Mouse (Mus musculus) stomach, postnatal 0 days (tissue): Measurements from ENCODE around the gene Ano8. TPM values are rescaled to one million over a fixed set of nuclear protein-coding genes. Genes with fewer than 3 reads are reported as not detected.

Source experiments
- ATAC-seq: fragments of 200-750 bp; cut with Nextera tagmentation; 2 replicates; pipeline ENCODE4 v1.8.0; 2017; ENCODE audit not compliant: low FRiP score, low TSS enrichment
- DNase-seq: peaks from one replicate; pipeline ENCODE4 v3.0.0-alpha.2; 2016; ENCODE audit warnings: low spot score
- H3K27ac ChIP-seq: fragments of 300-500 bp; sonication (generic); replicated peaks from 2 replicates; pipeline ENCODE4 v1.5.1; 2014; ENCODE audit warnings: mild to moderate bottlenecking, control low read depth
- H3K27me3 ChIP-seq: fragments of 300-500 bp; sonication (generic); 2 replicates; pipeline ENCODE4 v1.6.1; 2014; ENCODE audit warnings: low read length; ENCODE audit not compliant: control insufficient read depth, insufficient read depth
- H3K36me3 ChIP-seq: fragments of 300-500 bp; sonication (generic); 2 replicates; pipeline ENCODE4 v1.6.1; 2014; ENCODE audit warnings: low read length, mixed read lengths; ENCODE audit not compliant: control insufficient read depth, insufficient read depth
- H3K4me1 ChIP-seq: fragments of 300-500 bp; sonication (generic); replicated peaks from 2 replicates; pipeline ENCODE4 v1.6.1; 2014; ENCODE audit warnings: antibody characterized with exemption; ENCODE audit not compliant: control insufficient read depth, insufficient read depth
- H3K4me2 ChIP-seq: fragments of 300-500 bp; sonication (generic); replicated peaks from 2 replicates; pipeline ENCODE4 v1.6.1; 2014; ENCODE audit warnings: low read depth, mild to moderate bottlenecking, control low read depth, moderate library complexity
- H3K4me3 ChIP-seq: fragments of 300-500 bp; sonication (generic); 2 replicates; pipeline ENCODE4 v1.5.1; 2014; ENCODE audit warnings: low read depth, low read length, control low read depth
- H3K9ac ChIP-seq: fragments of 300-500 bp; sonication (generic); 2 replicates; pipeline ENCODE4 v1.6.1; 2014; ENCODE audit warnings: mild to moderate bottlenecking, low read length, control low read depth, mixed read lengths
- H3K9me3 ChIP-seq: fragments of 300-500 bp; sonication (generic); 2 replicates; pipeline ENCODE4 v1.6.1; 2016; ENCODE audit warnings: low read length; ENCODE audit not compliant: control insufficient read depth
- CTCF ChIP-seq: IDR thresholded peaks from 2 replicates; pipeline ENCODE4 v1.5.1; 2016; ENCODE audit warnings: antibody characterized with exemption, low read depth, mild to moderate bottlenecking, moderate library complexity
- EP300 ChIP-seq: optimal IDR thresholded peaks from 2 replicates; pipeline ENCODE3; 2016; ENCODE audit warnings: antibody characterized with exemption
- WGBS: fragments of 180-500 bp; shearing (Covaris S2); extraction: QIAGEN DNeasy Blood & Tissue Kit; methylation state at CpG from one replicate; pipeline ENCODE4 v1.1.7; 2014; 5-methylcytosine and 5-hydroxymethylcytosine counted together
- polyA plus RNA-seq: library from polyadenylated mRNA; unstranded; fragments of >200 nt; fragmentation: Nextera tagmentation; extraction: Ambion mirVana; gene quantifications from 2 replicates; pipeline ENCODE4 v1.2.1, GENCODE M21; 2015

Gene Ano8
- polyA plus RNA-seq, 1 experiment from 2014 or later, result 0.68 TPM

DNA sequence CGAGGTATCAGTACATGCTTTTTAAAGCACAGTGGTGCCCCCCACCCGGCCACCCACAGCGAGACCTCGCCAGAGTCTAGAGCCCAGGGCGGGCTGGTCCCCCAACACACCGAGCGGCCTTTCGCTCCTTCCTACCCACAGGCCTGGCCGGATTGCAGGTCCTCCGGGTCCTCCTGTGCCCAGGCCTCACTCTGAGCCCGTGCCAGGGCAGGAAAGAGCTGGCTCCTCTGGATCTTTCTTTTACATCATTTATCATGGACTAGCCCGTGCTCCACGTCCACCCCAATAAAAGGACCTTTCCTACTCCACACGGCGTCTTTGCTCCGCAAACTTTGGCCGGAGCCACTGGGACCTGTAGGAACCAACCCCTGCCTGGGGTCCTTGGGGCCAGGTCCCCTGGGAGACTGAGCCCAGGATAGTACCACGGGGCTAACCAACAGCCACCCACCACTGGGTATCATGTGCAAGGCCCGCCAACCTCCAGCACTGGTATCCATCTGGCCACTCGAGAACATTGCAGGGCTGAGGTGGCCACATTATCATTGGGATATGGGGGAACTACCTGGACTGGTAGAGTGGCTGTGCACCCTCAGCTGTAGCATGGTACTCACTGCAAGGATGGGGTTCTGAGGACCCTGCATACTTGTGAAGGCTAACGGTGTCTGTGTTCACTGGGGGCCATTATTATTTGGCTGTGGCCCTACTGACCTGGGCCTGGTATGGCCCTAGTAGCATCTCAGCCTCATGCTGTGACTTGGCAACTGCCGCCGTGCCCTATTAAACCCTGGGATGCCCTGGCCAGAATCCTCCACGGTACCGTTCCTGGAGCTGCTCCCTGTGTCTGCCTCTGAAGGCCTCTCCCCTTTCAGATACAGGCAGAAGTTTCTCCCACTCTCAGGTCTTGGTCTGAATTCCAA, 10.7 kb downstream of the Ano8 start:
- ATAC-seq, result no peak
- Histone ChIP-seq H3K4me1 (no peaks in the 10 kb centered on the region), H3K27me3 (no peaks in the 10 kb centered on the region), H3K4me3 (no peak overlapping the region), H3K27ac (no peak overlapping the region), H3K9me3 (no peaks in the 10 kb centered on the region), H3K9ac (peak overlapping the region; percentile 18; the same call in 1 of the 2 replicates), H3K4me2 (no peak overlapping the region; the same call in 1 of the 2 replicates), H3K36me3 (peaks cover 4% of the 10 kb centered on the region)
- no peak for DNase-seq
- WGBS, result 88% methylated on average over 25 of the region's 25 CpGs
- no peak for TF ChIP-seq CTCF
- TF ChIP-seq EP300, result no peak

DNA sequence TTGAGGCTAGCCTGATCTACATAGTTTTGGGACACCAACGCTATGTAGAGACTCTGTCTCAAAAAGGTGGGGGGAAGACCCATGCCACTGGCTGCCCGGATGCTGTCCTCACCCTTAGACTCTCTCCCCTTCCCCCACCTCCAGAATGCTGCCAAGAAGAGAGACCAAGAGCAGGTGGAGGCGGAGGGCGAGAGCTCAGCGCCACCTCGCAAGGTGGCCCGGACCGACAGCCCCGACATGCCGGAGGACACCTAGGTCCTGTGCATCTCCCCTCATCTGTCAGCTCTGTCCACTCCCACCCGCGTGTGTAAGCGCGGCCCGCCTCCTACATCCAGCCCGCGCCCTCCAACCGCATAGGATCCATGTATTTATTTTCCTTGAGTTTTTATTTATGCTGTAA, 11.4 kb downstream of the Ano8 start:
- WGBS, result 92% methylated on average over 18 of the region's 18 CpGs

DNA sequence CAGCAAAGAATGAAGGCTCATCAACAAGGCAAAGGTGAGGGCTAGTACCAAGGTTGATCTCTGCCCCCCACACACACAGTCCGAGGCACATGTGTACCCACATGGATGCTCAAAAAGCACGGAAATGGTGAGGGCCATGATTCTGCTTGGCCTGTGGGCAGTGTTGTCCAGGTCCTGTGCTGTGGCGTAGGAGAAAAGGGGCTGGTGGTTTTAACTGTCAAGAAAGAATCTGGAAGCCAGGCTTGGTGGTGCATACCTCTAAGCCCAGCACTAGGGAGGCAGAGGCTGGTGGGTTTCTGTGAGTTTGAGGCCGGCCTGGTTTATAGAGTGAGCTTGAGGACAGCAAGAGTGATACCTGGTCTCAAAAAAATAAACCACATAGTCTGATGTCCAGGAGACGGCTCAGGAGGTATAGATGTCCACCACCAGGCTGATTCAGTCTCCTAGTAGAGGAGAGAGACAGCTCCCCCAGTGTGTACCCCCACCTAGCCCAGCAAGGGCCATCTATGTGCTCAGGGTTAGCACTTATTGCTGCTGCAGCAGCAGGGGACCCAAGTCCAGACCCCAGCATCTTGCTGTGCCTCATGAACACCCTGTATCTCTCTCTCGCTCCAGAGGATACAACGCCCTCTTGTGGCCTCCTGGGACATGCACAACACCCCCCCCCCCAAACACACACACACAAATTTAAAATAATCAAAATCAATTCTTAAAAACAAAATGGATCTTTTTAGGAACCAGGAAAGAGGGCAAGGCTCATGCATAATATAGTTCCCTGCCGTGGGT, 13.0 kb downstream of the Ano8 start:
- no peaks in the 10 kb centered on the region for H3K9me3 ChIP-seq
- peaks cover 4% of the 10 kb centered on the region for H3K36me3 ChIP-seq
- TF ChIP-seq EP300 (no peak), CTCF (peak; percentile 60)
- WGBS, result 90% methylated on average over 8 of the region's 8 CpGs
- no peak for ATAC-seq
- no peak overlapping the region for H3K4me3 ChIP-seq
- H3K4me1 ChIP-seq, result no peaks in the 10 kb centered on the region; the same call in 1 of the 2 replicates
- H3K27me3 ChIP-seq, result no peaks in the 10 kb centered on the region
- H3K27ac ChIP-seq, result no peak overlapping the region
- DNase-seq, result no peak
- H3K9ac ChIP-seq, result no peak overlapping the region
- H3K4me2 ChIP-seq, result no peak overlapping the region

More for the DNA sequence above, 11.4 kb downstream of the Ano8 start:
- no peak for TF ChIP-seq EP300
- TF ChIP-seq CTCF, result no peak
- H3K4me2 ChIP-seq, result no peak overlapping the region
- no peak for DNase-seq
- H3K4me3 ChIP-seq, result no peak overlapping the region
- H3K36me3 ChIP-seq, result peaks cover 4% of the 10 kb centered on the region
- H3K27me3 ChIP-seq, result no peaks in the 10 kb centered on the region
- no peak overlapping the region for H3K9ac ChIP-seq
- H3K4me1 ChIP-seq, result no peaks in the 10 kb centered on the region; the same call in 1 of the 2 replicates
- no peak for ATAC-seq
- H3K27ac ChIP-seq, result no peak overlapping the region
- H3K9me3 ChIP-seq, result no peaks in the 10 kb centered on the region

- Histone ChIP-seq H3K27ac (no peak overlapping the region), H3K9me3 (no peaks in the 10 kb centered on the region), H3K9ac (no peak overlapping the region), H3K36me3 (peaks cover 4% of the 10 kb centered on the region), H3K4me2 (no peak overlapping the region), H3K27me3 (no peaks in the 10 kb centered on the region), H3K4me3 (no peak overlapping the region), H3K4me1 (no peaks in the 10 kb centered on the region; the same call in 1 of the 2 replicates)
- DNase-seq (no peak), ATAC-seq (no peak)
- TF ChIP-seq CTCF (no peak), EP300 (no peak)
- WGBS, result 95% methylated on average over 17 of the region's 17 CpGs
Observed at GRCm38 (mm10) chr8:71471861-71472260, 13.9 kb downstream of the Ano8 start.

GRCm38 (mm10) chr8:71470913-71471255, 14.9 kb downstream of the Ano8 start:
- H3K4me2 ChIP-seq, result no peak overlapping the region
- H3K27ac ChIP-seq, result no peak overlapping the region
- peaks cover 4% of the 10 kb centered on the region for H3K36me3 ChIP-seq
- no peaks in the 10 kb centered on the region for H3K9me3 ChIP-seq
- no peak for ATAC-seq
- H3K9ac ChIP-seq, result no peak overlapping the region
- TF ChIP-seq EP300 (no peak), CTCF (no peak)
- H3K4me1 ChIP-seq, result no peaks in the 10 kb centered on the region; the same call in 1 of the 2 replicates
- no peaks in the 10 kb centered on the region for H3K27me3 ChIP-seq
- H3K4me3 ChIP-seq, result no peak overlapping the region
- WGBS, result 60% methylated on average over 5 of the region's 5 CpGs
- no peak for DNase-seq
